ENCODE assay signal across 10 mouse cellular contexts in genomic region chr7:101973730-101974129, GRCm38 (mm10). TPM values are rescaled to one million over a fixed set of nuclear protein-coding genes. Genes with fewer than 3 reads are reported as not detected.
DNase-seq lines count a peak whose midpoint lies in the region; ATAC-seq and TF ChIP-seq lines count a peak whose summit lies in the region.
"Had no signal": no experiment of that assay in that cellular context is flagged by ENCODE, and none has a peak within 500 bp of the region (broad histone marks: within the 10 kb centered on the region; RNA-seq: fewer than 3 reads in every experiment).

No protein-coding gene starts in this region.

- H3K36me3 ChIP-seq in lung, embryonic 14.5 days (ENCODE audit: insufficient read depth) = 0 out of 2 replicates have a peak, but pooled peaks cover 11% of the 10 kb centered on the region
- H3K36me3 ChIP-seq in intestine, embryonic 15.5 days = no peaks in the 10 kb centered on the region
- H3K36me3 ChIP-seq in neural tube, embryonic 15.5 days = peaks cover 3% of the 10 kb centered on the region; the same call in 1 of the 2 replicates
- no peaks in the 10 kb centered on the region for H3K36me3 ChIP-seq in forebrain, embryonic 11.5 days (ENCODE audit: control insufficient read depth, insufficient read depth, low read length)

- peaks cover 12% of the 10 kb centered on the region for H3K4me1 ChIP-seq in lung, embryonic 14.5 days (ENCODE audit: insufficient read depth)
- H3K4me1 ChIP-seq in intestine, embryonic 15.5 days (replicated peaks) = peaks cover 31% of the 10 kb centered on the region
- peaks cover 36% of the 10 kb centered on the region for H3K4me1 ChIP-seq in neural tube, embryonic 15.5 days
- H3K4me1 ChIP-seq in forebrain, embryonic 11.5 days (replicated peaks; ENCODE audit: control insufficient read depth, insufficient read depth, low read length) = peaks cover 12% of the 10 kb centered on the region

- no peak overlapping the region; the same call in 1 of the 2 replicates for H3K27ac ChIP-seq in lung, embryonic 14.5 days (ENCODE audit: low read depth)
- peak overlapping the region; percentile 20; the same call in 1 of the 2 replicates for H3K27ac ChIP-seq in intestine, embryonic 15.5 days
- 0 out of 2 replicates have a peak overlapping the region, but pooled peaks have one; percentile 18 for H3K27ac ChIP-seq in neural tube, embryonic 15.5 days (replicated peaks)
- H3K27ac ChIP-seq in forebrain, embryonic 11.5 days (ENCODE audit: low read depth, low read length) = no peak overlapping the region
- H3K27ac ChIP-seq: kidney, postnatal 0 days had no signal

- no peak overlapping the region for H3K4me3 ChIP-seq in lung, embryonic 14.5 days (ENCODE audit: low read depth, low read length)
- no peak overlapping the region for H3K4me3 ChIP-seq in intestine, embryonic 15.5 days (replicated peaks)
- no peak overlapping the region for H3K4me3 ChIP-seq in neural tube, embryonic 15.5 days (replicated peaks)
- H3K4me3 ChIP-seq in forebrain, embryonic 11.5 days (ENCODE audit: low read depth, low read length) = no peak overlapping the region
- H3K4me3 ChIP-seq: forebrain, embryonic 13.5 days had no signal

- no peak for ATAC-seq in lung, embryonic 14.5 days (ENCODE audit: insufficient read depth)
- ATAC-seq in intestine, embryonic 15.5 days = no peak
- ATAC-seq in neural tube, embryonic 15.5 days (ENCODE audit: low FRiP score) = no peak
- ATAC-seq in forebrain, embryonic 11.5 days (replicated peaks; ENCODE audit: low FRiP score) = no peak
- ATAC-seq: forebrain, embryonic 13.5 days had no signal

- no peak overlapping the region for H3K9ac ChIP-seq in lung, embryonic 14.5 days
- H3K9ac ChIP-seq in intestine, embryonic 15.5 days = no peak overlapping the region
- H3K9ac ChIP-seq in neural tube, embryonic 15.5 days (replicated peaks) = no peak overlapping the region
- H3K9ac ChIP-seq in forebrain, embryonic 11.5 days (ENCODE audit: low read length) = no peak overlapping the region
- H3K9ac ChIP-seq: forebrain, embryonic 13.5 days had no signal

- TF ChIP-seq CTCF in lung, embryonic 14.5 days (IDR thresholded peaks at IDR 0.05; ENCODE audit: low read depth) = no peak

- H3K27me3 ChIP-seq in lung, embryonic 14.5 days (ENCODE audit: insufficient read depth, low read length) = no peaks in the 10 kb centered on the region
- H3K27me3 ChIP-seq in intestine, embryonic 15.5 days (replicated peaks) = no peaks in the 10 kb centered on the region
- H3K27me3 ChIP-seq in neural tube, embryonic 15.5 days (replicated peaks) = no peaks in the 10 kb centered on the region
- H3K27me3 ChIP-seq in forebrain, embryonic 11.5 days (ENCODE audit: control insufficient read depth, insufficient read depth, low read length) = no peaks in the 10 kb centered on the region
- H3K27me3 ChIP-seq: forebrain, embryonic 13.5 days had no signal

- 54% methylated on average over 3 of the region's 3 CpGs for WGBS in lung, embryonic 14.5 days
- 52% methylated on average over 3 of the region's 3 CpGs for WGBS in intestine, embryonic 15.5 days
- WGBS in neural tube, embryonic 15.5 days = 77% methylated on average over 3 of the region's 3 CpGs
- 83% methylated on average over 3 of the region's 3 CpGs for WGBS in forebrain, embryonic 11.5 days

- 0 out of 2 replicates have a peak overlapping the region, but pooled peaks have one; percentile 18 for H3K4me2 ChIP-seq in lung, embryonic 14.5 days
- H3K4me2 ChIP-seq in intestine, embryonic 15.5 days (replicated peaks) = peak overlapping the region; percentile 34
- no peak overlapping the region for H3K4me2 ChIP-seq in neural tube, embryonic 15.5 days
- H3K4me2 ChIP-seq in forebrain, embryonic 11.5 days (ENCODE audit: low read depth, low read length, severe bottlenecking) = no peak overlapping the region
- H3K4me2 ChIP-seq: forebrain, embryonic 13.5 days had no signal

- no peaks in the 10 kb centered on the region for H3K9me3 ChIP-seq in lung, embryonic 14.5 days (ENCODE audit: low read depth, low read length)
- H3K9me3 ChIP-seq in intestine, embryonic 15.5 days = no peaks in the 10 kb centered on the region
- H3K9me3 ChIP-seq in neural tube, embryonic 15.5 days (replicated peaks) = no peaks in the 10 kb centered on the region
- no peaks in the 10 kb centered on the region for H3K9me3 ChIP-seq in forebrain, embryonic 11.5 days (ENCODE audit: control insufficient read depth, low read length)
- H3K9me3 ChIP-seq: forebrain, embryonic 13.5 days had no signal

- DNase-seq in lung, embryonic 14.5 days = peak; percentile 45
- no peak for DNase-seq in lung, postnatal 4 days
- peak; percentile 30 for DNase-seq in embryo, embryonic 11.5 days (ENCODE audit: low read depth, low spot score)
- DNase-seq in forebrain, embryonic 11.5 days (ENCODE audit: low spot score) = no peak
- no peak for DNase-seq in natural killer cell, adult 2 months (ENCODE audit: low spot score in 2 of 2)
- DNase-seq: adrenal gland, postnatal 36 days had no signal

RNA-seq across cellular contexts. Expression of gene Numa1, which starts 39.8 kb away (rescaled TPM):
- 109 TPM in 2 replicates for polyA plus RNA-seq in lung, embryonic 14.5 days (2014; fragmentation: Nextera tagmentation; extraction: Ambion mirVana)
- 54.6 and 55.5 TPM in 2 replicates for polyA plus RNA-seq in intestine, embryonic 15.5 days (2015; fragmentation: Nextera tagmentation; extraction: Ambion mirVana)
- polyA plus RNA-seq in neural tube, embryonic 15.5 days (2015; fragmentation: Nextera tagmentation; extraction: Ambion mirVana) = 32.1 and 40.1 TPM in 2 replicates
- 112 and 114 TPM in 2 replicates for polyA plus RNA-seq in forebrain, embryonic 11.5 days (2014; fragmentation: Nextera tagmentation; extraction: Ambion mirVana)

RNA-seq across cellular contexts. Expression of gene Lrrc51, which starts 40.0 kb away (rescaled TPM):
- 7.7 and 8.3 TPM in 2 replicates for polyA plus RNA-seq in lung, embryonic 14.5 days (2014; fragmentation: Nextera tagmentation; extraction: Ambion mirVana)
- 6.7 and 9.2 TPM in 2 replicates for polyA plus RNA-seq in intestine, embryonic 15.5 days (2015; fragmentation: Nextera tagmentation; extraction: Ambion mirVana)
- 9.6 and 9.8 TPM in 2 replicates for polyA plus RNA-seq in neural tube, embryonic 15.5 days (2015; fragmentation: Nextera tagmentation; extraction: Ambion mirVana)
- 8.3 and 8.6 TPM in 2 replicates for polyA plus RNA-seq in forebrain, embryonic 11.5 days (2014; fragmentation: Nextera tagmentation; extraction: Ambion mirVana)

RNA-seq across cellular contexts. Expression of gene Il18bp, which starts 44.8 kb away (rescaled TPM):
- polyA plus RNA-seq in lung, embryonic 14.5 days (2014; fragmentation: Nextera tagmentation; extraction: Ambion mirVana) = 2.2 and 2.6 TPM in 2 replicates
- 2.3 and 2.8 TPM in 2 replicates for polyA plus RNA-seq in intestine, embryonic 15.5 days (2015; fragmentation: Nextera tagmentation; extraction: Ambion mirVana)
- polyA plus RNA-seq in neural tube, embryonic 15.5 days (2015; fragmentation: Nextera tagmentation; extraction: Ambion mirVana) = 3.8 and 5.1 TPM in 2 replicates
- 4.1 and 5.5 TPM in 2 replicates for polyA plus RNA-seq in forebrain, embryonic 11.5 days (2014; fragmentation: Nextera tagmentation; extraction: Ambion mirVana)

Comparison
In these comparisons a context has a peak if more than half of its experiments do, and no peak if none do; other contexts are left out.
1. DNase-seq: peak in lung, embryonic 14.5 days (single experiment) and embryo, embryonic 11.5 days (single experiment); none in lung, postnatal 4 days (0 of 2), forebrain, embryonic 11.5 days (single experiment) and natural killer cell, adult 2 months (0 of 2).
2. H3K27ac ChIP-seq: peak in intestine, embryonic 15.5 days (single experiment) and neural tube, embryonic 15.5 days (single experiment); none in lung, embryonic 14.5 days (single experiment) and forebrain, embryonic 11.5 days (single experiment).
3. H3K4me2 ChIP-seq: peak in lung, embryonic 14.5 days (single experiment) and intestine, embryonic 15.5 days (single experiment); none in neural tube, embryonic 15.5 days (single experiment) and forebrain, embryonic 11.5 days (single experiment).